Mouse (Mus musculus) T-helper 2 cell (primary cell): ENCODE data around the gene Nalcn.
"Not testable (repeated sequence)": the region's sequence is repeated elsewhere in the genome, so short reads cannot be mapped to it uniquely, and the experiment has no call there.

Experiments used
- in situ Hi-C: fragments of 300-600 bp; cut with MboI, MseI; formaldehyde crosslinking; loops from one replicate; pipeline ENCODE4 v1.15.1; 2025; ENCODE audit warnings: high pct_unique_total_duplicates

Gene Nalcn

GRCm38 (mm10) chr14:123626501-123627179 lies at the start of gene Nalcn:
TSS of gene Nalcn (minus strand) at chr14:123627144.
- in situ Hi-C loops: no loop called here

DNA sequence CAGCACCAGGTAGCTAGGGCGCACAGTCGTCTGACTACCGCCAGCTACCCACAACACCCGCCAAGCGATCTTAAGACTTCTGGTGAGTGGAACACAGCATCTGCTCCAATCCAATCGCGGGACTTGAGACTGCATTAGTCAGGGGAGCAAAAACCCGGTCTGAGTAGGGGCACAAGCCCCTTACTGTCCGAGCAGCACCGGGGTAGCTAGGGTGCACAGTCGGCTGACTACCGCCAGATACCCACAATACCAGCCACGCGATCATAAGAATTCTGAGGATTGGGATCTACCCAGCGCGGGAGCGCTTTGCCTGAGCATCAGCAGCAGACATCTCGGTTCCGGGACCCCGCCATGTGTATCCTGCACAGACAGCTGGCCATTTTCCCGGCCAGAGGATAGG lies 44.1 kb upstream of the Nalcn start:
- in situ Hi-C loops: not testable (repeated sequence)

- in situ Hi-C loops: no loop called here
Measured at GRCm38 (mm10) chr14:123664451-123664850, 37.5 kb upstream of the Nalcn start.

DNA sequence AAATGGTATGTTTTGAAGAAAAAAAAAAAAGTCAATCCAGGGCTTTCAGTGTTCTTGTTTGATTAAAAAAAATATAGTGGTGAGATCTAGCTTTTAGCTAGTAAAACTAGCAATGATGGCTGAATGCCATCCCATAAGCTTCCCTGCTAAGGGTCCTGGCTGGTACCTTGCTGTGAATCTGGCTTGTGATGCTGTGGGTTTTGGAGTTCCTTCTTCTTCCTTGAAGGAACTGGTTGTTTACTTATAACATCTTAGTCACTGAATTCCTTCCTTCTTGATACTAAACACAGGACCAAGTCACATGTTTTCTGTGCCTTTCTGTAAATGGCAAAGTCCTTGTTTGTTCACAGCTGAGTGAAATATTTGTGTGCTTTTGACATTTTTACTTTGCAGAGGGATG lies 36.3 kb upstream of the Nalcn start:
- in situ Hi-C loops: no loop called here

DNA sequence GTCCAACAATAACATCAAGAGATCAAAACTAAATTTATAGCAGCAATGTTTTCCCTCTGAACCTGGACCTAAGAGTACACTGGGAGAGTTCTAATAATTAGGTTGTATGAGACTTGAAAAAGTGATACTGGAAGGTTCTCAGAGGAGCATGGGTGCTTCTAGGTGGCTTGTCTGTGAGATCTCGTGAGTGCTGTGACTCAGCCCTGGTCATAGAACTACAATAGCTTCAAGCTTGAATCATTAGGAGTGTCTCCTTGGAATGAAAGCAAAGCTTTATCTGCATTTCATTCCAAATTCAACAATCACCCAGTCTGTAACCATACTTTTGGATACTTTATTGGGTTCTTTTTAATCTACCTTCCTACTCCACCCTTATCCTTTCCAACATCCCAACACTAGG lies 35.4 kb upstream of the Nalcn start:
- in situ Hi-C loops: no loop called here

DNA sequence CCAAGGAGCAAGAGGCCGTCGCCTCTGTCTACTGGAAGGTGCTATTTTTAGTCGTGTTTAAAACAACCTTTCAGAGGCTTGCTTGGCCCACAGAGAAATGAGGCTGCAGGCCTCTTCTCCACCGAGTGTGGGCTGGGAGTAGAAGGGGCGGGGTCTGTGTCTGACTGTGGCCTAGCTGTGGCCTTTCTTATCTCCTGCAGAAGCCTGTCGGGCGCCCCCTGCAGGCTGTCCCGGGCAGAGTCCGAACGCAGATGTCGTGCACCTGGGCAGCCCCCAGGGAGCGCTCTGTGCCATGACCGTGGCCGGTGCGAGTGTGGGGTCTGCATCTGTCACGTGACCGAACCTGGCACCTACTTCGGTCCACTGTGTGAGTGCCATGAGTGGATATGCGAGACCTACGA lies 34.1 kb upstream of the Nalcn start:
- in situ Hi-C loops: no loop called here

DNA sequence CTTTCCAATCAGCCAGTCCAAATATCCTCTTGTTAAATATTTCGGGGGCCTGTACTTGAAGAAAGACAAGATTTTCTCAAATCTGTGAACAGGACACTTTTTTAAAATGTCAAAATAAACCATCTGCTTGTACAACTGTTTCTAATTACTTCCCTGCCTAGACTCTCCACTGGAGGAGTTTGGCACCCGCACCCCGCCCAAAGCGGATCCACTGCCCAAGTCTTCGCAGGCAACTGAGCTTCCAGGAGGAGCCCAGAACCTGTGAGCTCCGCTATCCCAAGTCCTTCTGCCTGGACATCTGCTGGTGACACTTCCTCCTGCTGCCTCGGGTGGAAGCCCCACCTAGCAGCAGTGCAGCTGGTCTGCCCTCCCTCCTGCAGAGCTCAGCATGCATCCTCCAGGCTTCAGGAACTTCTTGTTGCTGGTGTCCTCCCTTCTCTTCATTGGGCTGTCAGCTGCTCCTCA lies 33.0 kb upstream of the Nalcn start, which contains the start of gene Itgbl1:
Gene Itgbl1 (plus strand): TSS at position 51 of the 465 bp plus-strand sequence.
- in situ Hi-C loops: no loop called here

DNA sequence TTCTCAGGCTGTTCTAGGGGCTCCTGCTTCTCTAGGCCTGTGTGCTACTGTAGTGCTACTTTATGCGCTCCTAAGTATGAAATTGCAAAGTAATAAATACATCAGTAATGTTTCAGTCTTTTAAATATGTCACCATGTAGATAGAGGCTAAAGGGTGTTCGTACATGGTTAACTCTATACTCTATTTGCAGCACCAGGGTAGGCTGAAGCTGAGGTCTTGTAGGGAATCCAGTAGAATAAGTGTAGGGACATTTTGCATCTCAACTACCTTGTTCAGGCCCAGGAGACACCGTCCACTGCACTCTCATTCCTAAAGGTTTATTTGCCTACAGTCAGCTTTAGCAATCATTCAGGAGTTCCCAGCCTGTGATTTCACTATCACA lies 227 bp upstream of the Nalcn start:
- in situ Hi-C loops: no loop called here

- in situ Hi-C loops: no loop called here
Measured at GRCm38 (mm10) chr14:123622969-123623368, 4.0 kb downstream of the Nalcn start.

- in situ Hi-C loops: no loop called here
Measured at GRCm38 (mm10) chr14:123595265-123595664, 31.7 kb downstream of the Nalcn start.

- in situ Hi-C loops: loop anchor here (5.0 kb wide), 1 partner anchor 50 kb away; no protein-coding TSS in a partner anchor
Measured at GRCm38 (mm10) chr14:123587412-123587811, 39.5 kb downstream of the Nalcn start.

- in situ Hi-C loops: no loop called here
Measured at GRCm38 (mm10) chr14:123582433-123582832, 44.5 kb downstream of the Nalcn start.

DNA sequence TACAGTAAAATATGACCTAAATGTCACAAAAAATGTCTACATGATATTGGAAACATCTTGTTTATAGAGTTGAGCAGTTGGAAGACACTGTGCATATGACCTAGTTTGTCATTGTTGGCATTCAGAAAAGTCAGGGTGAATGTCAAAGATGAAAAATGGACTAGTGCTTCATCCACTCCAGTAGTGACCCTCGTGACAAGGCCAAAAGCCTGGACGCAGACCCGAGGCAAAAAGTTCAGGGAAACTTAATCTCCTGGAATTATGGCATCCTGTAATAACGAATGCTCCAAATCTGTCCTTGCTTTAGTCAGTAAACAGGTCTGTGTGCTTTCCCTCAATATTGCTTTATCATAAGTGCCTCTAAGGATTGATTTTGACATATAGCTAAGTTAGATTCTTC lies 51.6 kb downstream of the Nalcn start:
- in situ Hi-C loops: no loop called here

DNA sequence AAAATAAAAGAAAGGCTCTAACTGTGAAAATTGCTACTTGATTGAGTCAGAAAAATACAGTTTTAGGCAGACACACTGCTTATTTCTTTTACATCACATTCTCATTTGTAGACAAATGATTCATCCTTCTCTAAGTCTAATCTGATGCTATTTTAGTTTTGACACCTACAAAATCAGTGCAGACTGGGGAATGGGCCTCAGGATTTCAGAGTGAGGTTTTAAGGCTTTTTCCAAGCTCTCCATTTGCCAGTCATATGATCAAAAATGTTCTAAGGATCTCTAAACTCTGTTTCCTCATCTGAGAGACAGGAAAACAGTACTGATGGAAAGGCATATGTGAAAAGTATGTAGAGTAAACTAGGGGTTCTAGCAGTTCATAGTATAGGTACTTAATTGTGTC lies 52.0 kb downstream of the Nalcn start:
- in situ Hi-C loops: no loop called here

- in situ Hi-C loops: no loop called here
Measured at GRCm38 (mm10) chr14:123566599-123566998, 60.3 kb downstream of the Nalcn start.

GRCm38 (mm10) chr14:123555533-123555932 lies 71.4 kb downstream of the Nalcn start:
- in situ Hi-C loops: no loop called here

- in situ Hi-C loops: no loop called here
Measured at GRCm38 (mm10) chr14:123554936-123555335, 72.0 kb downstream of the Nalcn start.

DNA sequence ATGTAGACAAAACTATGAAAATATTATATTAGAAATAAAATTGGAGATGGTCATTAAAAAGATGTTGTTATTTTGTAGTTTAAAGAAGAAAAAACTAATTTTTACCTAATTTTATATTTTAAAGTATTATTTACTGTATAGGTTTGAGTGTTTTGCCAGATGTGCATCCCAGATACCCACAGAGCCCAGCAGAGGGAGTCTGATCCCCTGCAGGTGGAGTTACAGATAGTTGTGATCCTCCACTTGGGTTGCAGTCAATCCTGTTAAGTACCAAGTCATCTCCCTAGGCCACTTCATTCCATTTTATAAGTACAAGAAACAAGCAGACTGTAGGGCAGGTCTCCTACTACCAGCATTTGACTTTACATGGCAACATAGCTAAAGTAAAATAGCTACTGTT lies 84.6 kb downstream of the Nalcn start:
- in situ Hi-C loops: no loop called here

- in situ Hi-C loops: no loop called here
Measured at GRCm38 (mm10) chr14:123535636-123536035, 91.3 kb downstream of the Nalcn start.

DNA sequence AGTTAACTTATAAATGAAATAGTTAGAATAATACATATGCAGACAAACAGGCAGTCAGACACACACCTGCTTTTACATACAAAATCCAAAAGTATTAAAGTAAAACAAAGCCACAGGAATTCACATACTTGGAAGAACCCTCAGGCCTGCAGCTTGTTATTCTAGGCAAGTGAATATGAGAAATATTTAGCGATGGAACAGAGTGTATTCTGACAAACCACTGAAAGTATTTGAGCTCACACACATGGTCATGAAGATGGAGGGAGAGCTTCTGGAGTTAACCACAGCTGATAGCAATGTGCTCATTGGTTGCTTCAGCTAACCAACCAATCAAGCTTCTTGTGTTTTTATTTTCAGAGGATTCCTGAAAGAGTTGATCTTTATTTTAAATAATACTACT lies 93.9 kb downstream of the Nalcn start:
- in situ Hi-C loops: no loop called here

DNA sequence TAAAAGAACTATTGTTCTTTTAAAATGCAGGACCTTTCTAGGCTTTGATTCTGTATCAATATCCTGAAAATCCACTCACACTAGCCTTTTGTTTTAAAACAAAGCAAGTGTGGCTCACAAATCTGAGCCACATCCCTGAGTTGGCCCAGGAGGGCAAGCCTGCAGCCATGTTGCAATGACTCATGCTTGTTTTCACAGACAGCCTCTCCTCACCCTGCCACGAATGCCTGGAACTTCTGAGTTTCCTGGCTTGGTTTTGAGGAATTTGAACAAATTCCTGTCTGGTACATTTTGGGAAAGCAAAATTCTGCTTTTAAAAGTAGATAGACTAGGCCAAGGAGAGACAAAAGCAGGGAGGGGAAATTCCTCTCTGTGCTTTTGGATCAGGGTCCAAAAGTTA lies 95.7 kb downstream of the Nalcn start:
- in situ Hi-C loops: no loop called here

- in situ Hi-C loops: no loop called here
Measured at GRCm38 (mm10) chr14:123529143-123529542, 97.8 kb downstream of the Nalcn start.

DNA sequence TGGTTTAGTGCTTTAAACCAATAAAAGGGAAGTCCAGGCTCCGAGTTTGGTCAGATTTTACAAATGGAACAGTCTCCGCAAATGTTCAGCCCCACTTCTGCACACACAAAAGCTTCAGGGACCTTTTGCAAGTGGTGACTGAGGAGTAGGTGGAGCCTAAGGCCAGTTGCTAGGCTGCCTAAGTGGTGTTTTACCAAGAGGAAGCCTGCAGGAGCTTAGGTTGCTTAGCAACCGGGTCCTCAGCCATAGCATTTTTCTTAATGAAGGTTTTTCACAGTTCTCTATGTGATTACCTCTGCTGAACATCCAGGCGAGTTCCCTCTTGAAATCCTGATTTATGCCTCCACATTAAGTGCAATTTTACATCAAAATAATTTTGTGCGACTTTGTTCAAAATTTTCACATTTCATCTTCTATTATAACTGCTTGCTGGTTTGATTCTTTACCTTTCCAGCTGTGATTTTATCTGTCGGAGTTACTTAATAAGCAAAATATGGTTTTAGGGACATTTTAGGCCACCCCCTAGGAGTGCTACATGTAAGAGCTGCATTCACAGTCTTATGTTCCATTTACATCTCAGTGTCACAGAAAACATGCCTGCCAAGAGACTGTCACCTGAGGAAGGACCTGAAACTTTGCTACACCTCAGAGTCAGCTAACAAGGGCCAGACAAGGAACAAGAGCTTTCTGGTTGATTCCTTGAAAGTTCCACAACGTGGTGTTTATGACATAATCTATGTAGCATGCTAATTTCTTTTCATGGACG lies 113.4 kb downstream of the Nalcn start:
- in situ Hi-C loops: no loop called here
